Mouse (Mus musculus) heart, embryonic 10.5 days (tissue): ENCODE measurements around the gene Cacnb1. TPM values are rescaled to one million over a fixed set of nuclear protein-coding genes. Genes with fewer than 3 reads are reported as not detected.

Source experiments
- DNase-seq: peaks from one replicate; pipeline ENCODE4 v3.0.0-alpha.2; 2017; ENCODE audit warnings: low spot score
- H3K27ac ChIP-seq: fragments of 300-500 bp; sonication (generic); 2 replicates; pipeline ENCODE4 v1.5.1; 2016; ENCODE audit warnings: mild to moderate bottlenecking
- H3K27me3 ChIP-seq: fragments of 300-500 bp; sonication (generic); 2 replicates; pipeline ENCODE4 v1.6.1; 2016; ENCODE audit warnings: mild to moderate bottlenecking; ENCODE audit not compliant: poor library complexity, insufficient read depth, severe bottlenecking
- H3K36me3 ChIP-seq: fragments of 300-500 bp; sonication (generic); 2 replicates; pipeline ENCODE4 v1.6.1; 2016; ENCODE audit warnings: mild to moderate bottlenecking, moderate library complexity
- H3K4me1 ChIP-seq: fragments of 300-500 bp; sonication (generic); 2 replicates; pipeline ENCODE4 v1.6.1; 2016; ENCODE audit warnings: mild to moderate bottlenecking
- H3K4me3 ChIP-seq: fragments of 300-500 bp; sonication (generic); 2 replicates; pipeline ENCODE4 v1.5.1; 2016; ENCODE audit warnings: mild to moderate bottlenecking, moderate library complexity
- H3K9me3 ChIP-seq: fragments of 300-500 bp; sonication (generic); 2 replicates; pipeline ENCODE4 v1.6.1; 2016; ENCODE audit warnings: mild to moderate bottlenecking, moderate library complexity
- WGBS: fragments of 180-500 bp; shearing (Covaris S2); methylation state at CpG from one replicate; pipeline ENCODE4 v1.1.7; 2016; 5-methylcytosine and 5-hydroxymethylcytosine counted together
- polyA plus RNA-seq: library from polyadenylated mRNA; unstranded; fragments of >200 nt; fragmentation: Nextera tagmentation; extraction: Ambion mirVana; gene quantifications from 2 replicates; pipeline ENCODE4 v1.2.1, GENCODE M21; 2016

Gene Cacnb1
- polyA plus RNA-seq, 1 experiment from 2014 or later = 5.3 TPM

- Histone ChIP-seq H3K4me1 (peaks cover 33% of the 10 kb centered on the region), H3K9me3 (no peaks in the 10 kb centered on the region), H3K4me3 (peak overlapping the region; percentile 94), H3K27me3 (peaks cover 58% of the 10 kb centered on the region), H3K36me3 (no peaks in the 10 kb centered on the region), H3K27ac (peak overlapping the region; percentile 69; the same call in 1 of the 2 replicates)
- WGBS = 26% methylated on average over 17 of the region's 17 CpGs
- DNase-seq = no peak
Measured at GRCm38 (mm10) chr11:97986738-97987465, 35.9 kb downstream of the Cacnb1 start.

- Histone ChIP-seq H3K4me3 (peak within 1 kb of the TSS; percentile 94), H3K36me3 (no peaks in the 10 kb centered on the region), H3K27me3 (peaks cover 61% of the 10 kb centered on the region), H3K9me3 (no peaks in the 10 kb centered on the region), H3K27ac (peak within 1 kb of the TSS; percentile 69), H3K4me1 (peaks cover 33% of the 10 kb centered on the region)
- DNase-seq = no peak
- 2% methylated on average over 69 of the region's 74 CpGs for WGBS
Measured at GRCm38 (mm10) chr11:97985727-97986677, 36.8 kb downstream of the Cacnb1 start, which contains the start of gene Plxdc1. Gene Plxdc1, minus strand, starts transcription at chr11:97986444.

DNA sequence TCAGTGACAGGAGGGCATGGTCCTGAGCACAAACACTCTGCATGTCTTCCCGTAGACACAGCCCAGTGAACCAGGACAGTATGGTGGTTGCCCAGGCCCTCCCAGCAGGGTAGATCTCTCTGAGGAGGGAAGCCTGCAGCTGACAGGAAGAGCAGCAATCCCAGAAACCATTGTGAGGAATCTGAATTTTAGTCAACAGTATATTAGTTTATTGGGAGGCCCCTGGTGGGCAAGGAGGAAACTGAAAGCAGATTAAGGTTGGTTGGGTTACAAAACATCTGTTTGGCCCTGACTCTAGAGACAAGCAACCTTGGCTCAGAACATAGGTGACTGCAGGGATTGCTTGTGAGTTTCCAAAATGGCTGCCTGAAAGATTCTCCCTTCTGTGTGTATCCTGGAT is 38.9 kb downstream of the Cacnb1 start:
- DNase-seq = no peak
- peaks cover 66% of the 10 kb centered on the region for H3K27me3 ChIP-seq
- H3K9me3 ChIP-seq = no peaks in the 10 kb centered on the region
- no peaks in the 10 kb centered on the region for H3K36me3 ChIP-seq
- no peak overlapping the region for H3K4me3 ChIP-seq
- WGBS = 75% methylated on average over 1 of the region's 1 CpGs
- H3K27ac ChIP-seq = no peak overlapping the region
- peaks cover 22% of the 10 kb centered on the region for H3K4me1 ChIP-seq

DNA sequence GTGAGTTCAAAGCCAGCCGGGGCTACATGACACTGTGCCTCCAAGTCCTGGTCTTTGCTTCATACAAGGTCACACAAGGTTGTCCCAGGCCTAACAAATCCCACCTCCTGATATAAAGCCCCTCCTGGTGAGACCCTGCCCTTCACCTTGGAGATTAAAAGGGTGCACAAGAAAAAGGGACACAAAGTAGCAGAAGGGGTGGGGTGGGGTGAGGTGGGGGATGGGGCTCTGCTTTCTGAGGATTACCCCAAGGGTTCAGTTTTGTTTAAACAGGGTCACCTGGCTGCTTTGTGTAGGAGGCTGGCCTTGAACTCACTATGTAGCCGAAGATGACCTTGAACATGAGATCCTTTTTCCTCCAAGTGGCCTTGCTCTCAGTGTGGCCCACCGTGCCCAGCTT is 39.3 kb downstream of the Cacnb1 start:
- Histone ChIP-seq H3K27me3 (peaks cover 67% of the 10 kb centered on the region), H3K27ac (no peak overlapping the region), H3K4me3 (no peak overlapping the region), H3K4me1 (peaks cover 22% of the 10 kb centered on the region), H3K9me3 (no peaks in the 10 kb centered on the region), H3K36me3 (no peaks in the 10 kb centered on the region)
- DNase-seq = no peak
- WGBS = 92% methylated on average over 3 of the region's 3 CpGs

- H3K27me3 ChIP-seq = peaks cover 75% of the 10 kb centered on the region
- H3K4me3 ChIP-seq = no peak overlapping the region
- H3K4me1 ChIP-seq = peaks cover 22% of the 10 kb centered on the region
- no peak overlapping the region for H3K27ac ChIP-seq
- WGBS = 84% methylated on average over 9 of the region's 9 CpGs
- DNase-seq = no peak
- H3K9me3 ChIP-seq = no peaks in the 10 kb centered on the region
- no peaks in the 10 kb centered on the region for H3K36me3 ChIP-seq
Measured at GRCm38 (mm10) chr11:97982721-97983120, 40.1 kb downstream of the Cacnb1 start.

GRCm38 (mm10) chr11:97980531-97980966 is 42.3 kb downstream of the Cacnb1 start:
- no peaks in the 10 kb centered on the region for H3K9me3 ChIP-seq
- no peak overlapping the region for H3K4me3 ChIP-seq
- no peaks in the 10 kb centered on the region for H3K36me3 ChIP-seq
- 0 out of 2 replicates have a peak, but pooled peaks cover 7% of the 10 kb centered on the region for H3K4me1 ChIP-seq
- DNase-seq = no peak
- 61% methylated on average over 9 of the region's 9 CpGs for WGBS
- peaks cover 69% of the 10 kb centered on the region for H3K27me3 ChIP-seq
- H3K27ac ChIP-seq = no peak overlapping the region

DNA sequence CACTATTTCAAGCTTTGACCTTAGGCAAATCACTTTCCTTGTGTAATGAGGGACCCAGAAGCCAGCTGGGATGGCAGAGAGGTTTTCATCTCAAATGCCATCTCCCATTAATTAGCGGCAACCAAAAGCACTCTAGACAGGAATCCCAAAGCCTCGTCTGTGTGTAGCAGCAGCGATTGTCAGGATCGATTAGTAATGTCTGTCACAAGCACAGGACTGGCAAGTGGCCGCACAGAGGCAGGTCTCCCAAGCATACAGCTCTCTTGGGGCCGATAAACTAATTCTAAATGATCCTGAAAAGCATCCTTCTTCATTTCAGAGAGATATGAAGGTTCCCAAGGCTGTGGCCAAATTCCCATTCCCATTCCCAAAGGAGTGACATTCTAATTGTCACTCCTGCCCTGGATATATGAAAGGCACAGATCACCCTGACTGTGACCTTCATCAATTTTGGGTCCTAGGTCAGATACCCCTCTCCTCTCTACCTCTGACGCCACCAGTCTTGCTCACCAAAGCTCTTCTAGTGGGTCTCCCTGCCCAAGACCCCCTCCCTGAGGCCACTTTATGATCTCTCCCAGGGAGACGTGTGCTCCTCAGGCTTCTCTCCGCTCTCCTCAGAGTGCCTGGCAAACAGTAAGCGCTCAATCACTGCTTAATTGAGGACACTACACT is 42.9 kb downstream of the Cacnb1 start:
- 65% methylated on average over 10 of the region's 10 CpGs for WGBS
- no peak overlapping the region for H3K4me3 ChIP-seq

DNA sequence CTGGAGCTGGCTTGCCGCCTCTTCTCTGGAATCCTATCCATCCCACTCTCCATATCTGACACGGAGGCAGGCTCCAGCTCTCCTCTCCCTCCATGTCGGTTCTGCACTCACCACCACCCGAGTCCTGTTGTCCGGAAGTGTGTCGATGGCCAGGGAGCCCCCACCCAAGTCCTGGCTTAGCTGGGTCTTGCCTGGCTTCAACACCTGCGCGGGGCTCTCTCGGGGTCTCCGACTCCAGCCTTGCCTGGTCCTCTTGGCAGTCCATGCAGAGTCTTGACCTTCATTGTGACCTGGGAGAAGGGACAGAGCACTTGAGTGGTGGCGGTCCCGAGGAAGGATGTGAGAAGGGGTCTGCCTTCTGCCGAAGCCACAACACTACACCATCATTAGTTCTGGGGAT is 44.4 kb downstream of the Cacnb1 start:
- WGBS = 79% methylated on average over 13 of the region's 13 CpGs

More for the DNA sequence above, 42.9 kb downstream of the Cacnb1 start:
- no peak for DNase-seq
- Histone ChIP-seq H3K27me3 (peaks cover 66% of the 10 kb centered on the region), H3K36me3 (no peaks in the 10 kb centered on the region), H3K4me1 (0 out of 2 replicates have a peak, but pooled peaks cover 7% of the 10 kb centered on the region), H3K27ac (no peak overlapping the region), H3K9me3 (no peaks in the 10 kb centered on the region)

GRCm38 (mm10) chr11:97977797-97978196 is 45.0 kb downstream of the Cacnb1 start:
- Histone ChIP-seq H3K4me3 (no peak overlapping the region), H3K9me3 (no peaks in the 10 kb centered on the region), H3K4me1 (0 out of 2 replicates have a peak, but pooled peaks cover 7% of the 10 kb centered on the region), H3K27ac (no peak overlapping the region), H3K27me3 (peaks cover 44% of the 10 kb centered on the region), H3K36me3 (no peaks in the 10 kb centered on the region)
- DNase-seq = no peak
- WGBS = 63% methylated on average over 5 of the region's 5 CpGs

More for the DNA sequence above, 44.4 kb downstream of the Cacnb1 start:
- no peaks in the 10 kb centered on the region for H3K36me3 ChIP-seq
- no peak overlapping the region for H3K4me3 ChIP-seq
- H3K9me3 ChIP-seq = no peaks in the 10 kb centered on the region
- no peak overlapping the region for H3K27ac ChIP-seq
- 0 out of 2 replicates have a peak, but pooled peaks cover 7% of the 10 kb centered on the region for H3K4me1 ChIP-seq
- H3K27me3 ChIP-seq = peaks cover 50% of the 10 kb centered on the region
- DNase-seq = no peak

DNA sequence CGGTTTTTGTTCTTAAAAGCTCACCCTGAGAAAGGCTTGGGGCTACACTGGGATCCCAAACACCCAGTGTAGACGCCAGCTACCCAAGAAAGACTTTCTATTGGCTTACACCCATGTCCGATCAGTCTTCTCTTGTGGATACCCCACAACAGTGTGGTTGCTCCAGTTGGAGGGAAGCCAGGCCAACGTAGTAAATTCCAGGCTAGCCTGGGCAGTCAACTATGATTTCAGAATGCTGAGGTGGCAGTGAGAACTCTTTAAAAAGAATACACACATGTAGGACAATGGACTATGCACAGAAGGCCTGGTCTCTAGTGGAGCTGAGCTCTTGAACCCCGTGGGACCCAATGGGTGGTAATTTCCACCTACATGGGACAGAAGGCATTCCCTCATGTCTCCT is 48.1 kb downstream of the Cacnb1 start:
- H3K9me3 ChIP-seq = no peaks in the 10 kb centered on the region
- H3K27ac ChIP-seq = no peak overlapping the region
- no peak overlapping the region for H3K4me3 ChIP-seq
- 82% methylated on average over 5 of the region's 5 CpGs for WGBS
- DNase-seq = no peak
- H3K27me3 ChIP-seq = peaks cover 25% of the 10 kb centered on the region
- no peaks in the 10 kb centered on the region for H3K36me3 ChIP-seq
- peaks cover 8% of the 10 kb centered on the region for H3K4me1 ChIP-seq

DNA sequence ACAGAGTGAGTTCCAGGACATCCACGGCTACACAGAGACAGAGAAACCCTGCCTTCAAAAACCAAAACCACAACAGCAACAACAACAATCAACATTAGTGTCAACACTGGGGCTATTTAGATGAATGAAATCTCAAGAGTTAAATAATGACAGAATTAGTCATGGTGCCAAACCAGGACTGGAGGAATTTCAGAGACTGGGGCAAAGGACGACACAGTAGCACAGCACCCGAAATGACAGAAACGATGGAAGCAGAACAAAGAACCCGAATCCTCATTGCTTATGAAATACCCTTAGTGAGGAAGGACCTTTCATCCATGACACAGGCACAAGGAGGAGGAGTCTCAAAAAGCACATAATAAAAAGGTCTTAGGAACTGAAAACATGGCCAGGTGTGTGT is 48.7 kb downstream of the Cacnb1 start:
- Histone ChIP-seq H3K9me3 (no peaks in the 10 kb centered on the region), H3K4me1 (peaks cover 8% of the 10 kb centered on the region), H3K4me3 (no peak overlapping the region), H3K27ac (no peak overlapping the region), H3K36me3 (no peaks in the 10 kb centered on the region), H3K27me3 (peaks cover 29% of the 10 kb centered on the region; the same call in 1 of the 2 replicates)
- no peak for DNase-seq
- WGBS = 90% methylated on average over 5 of the region's 5 CpGs

DNA sequence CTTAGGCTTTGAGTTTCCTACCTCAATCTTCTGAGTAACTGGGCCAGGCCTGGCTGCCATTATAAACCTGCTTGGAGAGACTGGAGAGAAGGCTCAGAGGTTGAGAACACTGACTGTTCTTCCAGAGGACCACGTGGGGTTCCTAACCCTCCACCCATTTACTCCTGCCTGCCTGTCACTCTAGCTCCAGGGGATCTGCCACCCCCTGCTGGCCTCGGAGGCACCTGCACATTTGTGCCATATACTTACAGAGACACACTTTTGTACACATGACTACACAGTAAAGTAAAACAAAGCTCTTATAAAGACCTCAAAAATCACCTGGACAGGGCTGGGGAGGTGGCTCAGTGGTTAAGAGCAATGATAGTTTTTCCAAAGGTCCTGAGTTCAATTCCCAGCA is 50.4 kb downstream of the Cacnb1 start:
- Histone ChIP-seq H3K4me3 (no peak overlapping the region), H3K27me3 (peaks cover 26% of the 10 kb centered on the region), H3K36me3 (no peaks in the 10 kb centered on the region), H3K27ac (no peak overlapping the region), H3K4me1 (peaks cover 8% of the 10 kb centered on the region), H3K9me3 (no peaks in the 10 kb centered on the region)
- no peak for DNase-seq
- 71% methylated on average over 2 of the region's 2 CpGs for WGBS
